18 mouse cellular contexts compared by ENCODE assay signal in the genomic region with DNA sequence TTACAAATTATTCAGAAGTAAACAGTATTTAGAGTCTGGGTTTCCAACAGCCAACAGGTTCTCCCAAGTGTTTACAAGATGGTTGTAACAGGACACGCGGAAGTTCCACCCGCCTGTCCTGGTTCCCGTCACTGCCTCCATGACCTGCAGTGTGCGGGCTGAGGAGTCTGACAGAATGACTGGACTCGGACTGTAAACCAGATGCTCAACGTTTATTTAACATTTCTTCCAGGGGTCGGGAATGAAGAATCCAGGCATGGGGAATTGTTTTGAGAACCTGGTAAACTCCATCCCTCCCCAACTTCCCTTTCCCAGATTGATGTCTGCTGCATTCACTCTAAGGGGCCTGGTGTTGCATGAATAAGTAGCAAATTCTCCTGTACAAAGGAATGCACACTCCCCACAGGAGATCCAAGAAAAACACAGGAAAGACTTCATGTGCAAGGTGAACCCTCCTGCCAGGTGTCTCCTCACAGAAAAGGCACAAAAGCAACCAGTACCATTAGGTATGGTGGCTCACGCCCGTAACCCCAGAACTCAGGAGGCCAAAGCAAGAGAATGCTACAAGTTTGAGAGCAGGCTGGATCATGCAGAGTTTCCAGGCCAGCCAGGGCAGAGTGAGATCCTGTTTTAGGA.
DNase-seq lines count a peak whose midpoint lies in the region; ATAC-seq lines count a peak whose summit lies in the region.
"Had no signal": no experiment of that assay in that cellular context is flagged by ENCODE, and none has a peak within 500 bp of the region (broad histone marks: within the 10 kb centered on the region; RNA-seq: fewer than 3 reads in every experiment).

No protein-coding gene starts in this region.

- H3K4me2 ChIP-seq in kidney, embryonic 14.5 days (replicated peaks; ENCODE audit: low read depth, low read length), result no peak overlapping the region
- no peak overlapping the region for H3K4me2 ChIP-seq in embryonic facial prominence, embryonic 13.5 days
- H3K4me2 ChIP-seq in stomach, embryonic 14.5 days (replicated peaks; ENCODE audit: low read depth, low read length), result no peak overlapping the region
- H3K4me2 ChIP-seq: liver, embryonic 11.5 days had no signal

- no peaks in the 10 kb centered on the region for H3K9me3 ChIP-seq in kidney, embryonic 14.5 days (ENCODE audit: control insufficient read depth, low read length)
- H3K9me3 ChIP-seq in embryonic facial prominence, embryonic 13.5 days, result no peaks in the 10 kb centered on the region
- H3K9me3 ChIP-seq in stomach, embryonic 14.5 days (ENCODE audit: control insufficient read depth, low read depth, low read length), result no peaks in the 10 kb centered on the region
- H3K9me3 ChIP-seq: heart, embryonic 10.5 days; midbrain, embryonic 10.5 days had no signal

- no peaks in the 10 kb centered on the region for H3K27me3 ChIP-seq in kidney, embryonic 14.5 days (ENCODE audit: control insufficient read depth, insufficient read depth, low read length)
- H3K27me3 ChIP-seq in embryonic facial prominence, embryonic 13.5 days, result no peaks in the 10 kb centered on the region
- no peaks in the 10 kb centered on the region for H3K27me3 ChIP-seq in stomach, embryonic 14.5 days (ENCODE audit: control insufficient read depth, insufficient read depth, low read length)
- H3K27me3 ChIP-seq: CH12.LX had no signal

- H3K27ac ChIP-seq in kidney, embryonic 14.5 days (ENCODE audit: low read depth, low read length), result peak overlapping the region; percentile 73; the same call in 1 of the 2 replicates
- peak overlapping the region; percentile 64 for H3K27ac ChIP-seq in embryonic facial prominence, embryonic 13.5 days
- peak overlapping the region; percentile 34; the same call in 1 of the 2 replicates for H3K27ac ChIP-seq in stomach, embryonic 14.5 days (ENCODE audit: low read length)
- H3K27ac ChIP-seq: left cerebral cortex, adult 2 months; midbrain, embryonic 10.5 days had no signal

- DNase-seq in kidney, adult 11 months, result no peak
- peak; percentile 40 for DNase-seq in embryo, embryonic 11 days
- no peak for DNase-seq in B cell, adult 2 months
- DNase-seq: cerebellum, adult 9-11 months; kidney, postnatal 36 days; right cerebral cortex, postnatal 25 days; thymus, postnatal 25 days had no signal

- H3K36me3 ChIP-seq in kidney, embryonic 14.5 days (ENCODE audit: control insufficient read depth, insufficient read depth, low read length), result no peaks in the 10 kb centered on the region
- H3K36me3 ChIP-seq in embryonic facial prominence, embryonic 13.5 days, result no peaks in the 10 kb centered on the region
- no peaks in the 10 kb centered on the region for H3K36me3 ChIP-seq in stomach, embryonic 14.5 days (ENCODE audit: control insufficient read depth, insufficient read depth, low read length)
- H3K36me3 ChIP-seq: heart, embryonic 10.5 days; midbrain, embryonic 10.5 days had no signal

- peak; percentile 53 for ATAC-seq in kidney, embryonic 14.5 days (ENCODE audit: low FRiP score, low TSS enrichment)
- no peak for ATAC-seq in embryonic facial prominence, embryonic 13.5 days (ENCODE audit: insufficient number of reproducible peaks, insufficient read depth, low FRiP score, low TSS enrichment, low read depth)
- peak; percentile 31; the same call in 1 of the 2 replicates for ATAC-seq in stomach, embryonic 14.5 days (ENCODE audit: insufficient number of reproducible peaks, insufficient read depth, low FRiP score, low read depth)
- no peak for ATAC-seq in megakaryocyte-erythroid progenitor cell, adult 5-6 weeks (replicated peaks; ENCODE audit: low FRiP score, low TSS enrichment, poor library complexity, severe bottlenecking)
- ATAC-seq: forebrain, embryonic 16.5 days had no signal

- H3K9ac ChIP-seq in kidney, embryonic 14.5 days (ENCODE audit: low read depth, low read length), result no peak overlapping the region
- no peak overlapping the region for H3K9ac ChIP-seq in embryonic facial prominence, embryonic 13.5 days
- H3K9ac ChIP-seq in stomach, embryonic 14.5 days (replicated peaks; ENCODE audit: low read depth, low read length), result no peak overlapping the region

- no peak overlapping the region for H3K4me3 ChIP-seq in kidney, embryonic 14.5 days (ENCODE audit: low read length)
- no peak overlapping the region for H3K4me3 ChIP-seq in embryonic facial prominence, embryonic 13.5 days
- no peak overlapping the region for H3K4me3 ChIP-seq in stomach, embryonic 14.5 days (ENCODE audit: low read depth, low read length)
- H3K4me3 ChIP-seq: heart, embryonic 10.5 days; left cerebral cortex, adult 2 months; midbrain, embryonic 10.5 days; myocyte had no signal

- peaks cover 20% of the 10 kb centered on the region for H3K4me1 ChIP-seq in kidney, embryonic 14.5 days (ENCODE audit: control insufficient read depth, insufficient read depth, low read length)
- H3K4me1 ChIP-seq in embryonic facial prominence, embryonic 13.5 days, result peaks cover 26% of the 10 kb centered on the region
- peaks cover 10% of the 10 kb centered on the region; the same call in 1 of the 2 replicates for H3K4me1 ChIP-seq in stomach, embryonic 14.5 days (ENCODE audit: control insufficient read depth, insufficient read depth, low read length)

- 24% methylated on average over 10 of the region's 10 CpGs for WGBS in kidney, embryonic 14.5 days
- WGBS in embryonic facial prominence, embryonic 13.5 days, result 51% methylated on average over 10 of the region's 10 CpGs
- WGBS in stomach, embryonic 14.5 days, result 32% methylated on average over 10 of the region's 10 CpGs

Comparison
In these comparisons a context has a peak if more than half of its experiments do, and no peak if none do; other contexts are left out.
1. ATAC-seq: peak in kidney, embryonic 14.5 days (single experiment) and stomach, embryonic 14.5 days (single experiment); none in embryonic facial prominence, embryonic 13.5 days (single experiment) and megakaryocyte-erythroid progenitor cell, adult 5-6 weeks (single experiment).
2. Peak in every context shown above with its lines, with median percentiles within 50 percentile points of each other: H3K27ac ChIP-seq.